Mouse (Mus musculus) intestine, postnatal 0 days (tissue): ENCODE measurements at regions not wholly inside any gene's neighbourhood (a gene's known extent, or its start where the extent isn't known, plus 50 kb on each side); places are given as distances from the start of the nearest gene placed in this dataset.
"Not testable (repeated sequence)": the region's sequence is repeated elsewhere in the genome, so short reads cannot be mapped to it uniquely, and the experiment has no call there.

Experiments
- ATAC-seq: fragments of 200-750 bp; cut with Nextera tagmentation; 2 replicates; pipeline ENCODE4 v1.8.0; 2017; ENCODE audit warnings: mild to moderate bottlenecking, moderate TSS enrichment, moderate library complexity
- H3K27ac ChIP-seq: fragments of 300-500 bp; sonication (generic); 2 replicates; pipeline ENCODE4 v1.5.1; 2014; ENCODE audit warnings: mild to moderate bottlenecking, low read depth, low read length, moderate library complexity
- H3K27me3 ChIP-seq: fragments of 300-500 bp; sonication (generic); replicated peaks from 2 replicates; pipeline ENCODE4 v1.6.1; 2014; ENCODE audit warnings: low read length, mixed read lengths; ENCODE audit not compliant: control insufficient read depth, insufficient read depth
- H3K36me3 ChIP-seq: fragments of 300-500 bp; sonication (generic); 2 replicates; pipeline ENCODE4 v1.6.1; 2014; ENCODE audit warnings: mild to moderate bottlenecking, moderate library complexity; ENCODE audit not compliant: control insufficient read depth, insufficient read depth
- H3K4me1 ChIP-seq: fragments of 300-500 bp; sonication (generic); replicated peaks from 2 replicates; pipeline ENCODE4 v1.6.1; 2014; ENCODE audit warnings: antibody characterized with exemption, low read length, mixed read lengths; ENCODE audit not compliant: control insufficient read depth, insufficient read depth
- H3K4me2 ChIP-seq: fragments of 300-500 bp; sonication (generic); replicated peaks from 2 replicates; pipeline ENCODE4 v1.6.1; 2014; ENCODE audit warnings: low read depth, mild to moderate bottlenecking, moderate library complexity
- H3K4me3 ChIP-seq: fragments of 300-500 bp; sonication (generic); 2 replicates; pipeline ENCODE4 v1.5.1; 2014; ENCODE audit warnings: low read depth, low read length
- H3K9ac ChIP-seq: fragments of 300-500 bp; sonication (generic); 2 replicates; pipeline ENCODE4 v1.6.1; 2014; ENCODE audit warnings: mild to moderate bottlenecking, low read depth, low read length
- H3K9me3 ChIP-seq: fragments of 300-500 bp; sonication (generic); 2 replicates; pipeline ENCODE4 v1.6.1; 2016; ENCODE audit warnings: mixed run types; ENCODE audit not compliant: control insufficient read depth
- CTCF ChIP-seq: sonication (generic); IDR thresholded peaks from 2 replicates; pipeline ENCODE4 v1.5.1; 2016; ENCODE audit warnings: low read depth, mild to moderate bottlenecking, control low read depth, antibody characterized with exemption, moderate library complexity
- WGBS: fragments of 180-500 bp; shearing (Covaris S2); extraction: QIAGEN DNeasy Blood & Tissue Kit; methylation state at CpG from one replicate; pipeline ENCODE4 v1.1.7; 2014; 5-methylcytosine and 5-hydroxymethylcytosine counted together

GRCm38 (mm10) chr1:113433701-113434100 is 1569.0 kb upstream of the Dsel start:
- no peaks in the 10 kb centered on the region for H3K36me3 ChIP-seq
- no peak overlapping the region for H3K27ac ChIP-seq
- no peaks in the 10 kb centered on the region for H3K9me3 ChIP-seq
- H3K27me3 ChIP-seq: no peaks in the 10 kb centered on the region
- 64% methylated on average over 1 of the region's 1 CpGs for whole genome bisulfite sequencing
- no peak for TF ChIP-seq CTCF
- ATAC-seq: no peak
- no peaks in the 10 kb centered on the region for H3K4me1 ChIP-seq
- H3K9ac ChIP-seq: no peak overlapping the region
- no peak overlapping the region for H3K4me2 ChIP-seq
- no peak overlapping the region for H3K4me3 ChIP-seq

- H3K9me3 ChIP-seq: no peaks in the 10 kb centered on the region
- no peaks in the 10 kb centered on the region for H3K4me1 ChIP-seq
- H3K9ac ChIP-seq: no peak overlapping the region
- no peaks in the 10 kb centered on the region for H3K36me3 ChIP-seq
- no peak overlapping the region for H3K4me3 ChIP-seq
- ATAC-seq: no peak
- no peak overlapping the region for H3K4me2 ChIP-seq
- no peaks in the 10 kb centered on the region for H3K27me3 ChIP-seq
- TF ChIP-seq CTCF: no peak
- H3K27ac ChIP-seq: no peak overlapping the region
Measured at GRCm38 (mm10) chr1:113431266-113431665, 1566.5 kb upstream of the Dsel start.

GRCm38 (mm10) chr1:113412858-113413257 is 1548.1 kb upstream of the Dsel start:
- 43% methylated on average over 3 of the region's 3 CpGs for WGBS
- no peak for TF ChIP-seq CTCF

GRCm38 (mm10) chr1:113395267-113395824 is 1530.6 kb upstream of the Dsel start:
- Histone ChIP-seq H3K9ac (no peak overlapping the region), H3K4me3 (no peak overlapping the region), H3K9me3 (no peaks in the 10 kb centered on the region), H3K36me3 (no peaks in the 10 kb centered on the region), H3K4me1 (no peaks in the 10 kb centered on the region), H3K27me3 (no peaks in the 10 kb centered on the region), H3K4me2 (no peak overlapping the region), H3K27ac (no peak overlapping the region)
- 74% methylated on average over 6 of the region's 6 CpGs for WGBS
- no peak for TF ChIP-seq CTCF
- ATAC-seq: no peak

More at GRCm38 (mm10) chr1:113412858-113413257, 1548.1 kb upstream of the Dsel start:
- Histone ChIP-seq H3K27me3 (no peaks in the 10 kb centered on the region), H3K9ac (no peak overlapping the region), H3K4me2 (no peak overlapping the region), H3K4me3 (no peak overlapping the region), H3K36me3 (no peaks in the 10 kb centered on the region), H3K9me3 (no peaks in the 10 kb centered on the region), H3K4me1 (no peaks in the 10 kb centered on the region), H3K27ac (no peak overlapping the region)
- ATAC-seq: peak; percentile 43; the same call in 1 of the 2 replicates

- H3K9me3 ChIP-seq, H3K27ac ChIP-seq, H3K4me1 ChIP-seq, H3K4me2 ChIP-seq, H3K27me3 ChIP-seq, H3K36me3 ChIP-seq, ATAC-seq, H3K9ac ChIP-seq, H3K4me3 ChIP-seq: not testable (repeated sequence)
- 87% methylated on average over 3 of the region's 3 CpGs for WGBS
Measured at GRCm38 (mm10) chr1:113394326-113394725, 1529.6 kb upstream of the Dsel start.

GRCm38 (mm10) chr1:113392962-113393361 is 1528.2 kb upstream of the Dsel start:
- TF ChIP-seq CTCF: no peak
- ATAC-seq: no peak
- Histone ChIP-seq H3K4me1 (no peaks in the 10 kb centered on the region), H3K4me2 (no peak overlapping the region), H3K36me3 (no peaks in the 10 kb centered on the region), H3K9ac (no peak overlapping the region), H3K27me3 (no peaks in the 10 kb centered on the region), H3K4me3 (no peak overlapping the region), H3K27ac (no peak overlapping the region), H3K9me3 (no peaks in the 10 kb centered on the region)

- no peak for ATAC-seq
- TF ChIP-seq CTCF: no peak
Measured at GRCm38 (mm10) chr1:113389920-113390319, 1525.2 kb upstream of the Dsel start.

More at GRCm38 (mm10) chr1:113389920-113390319, 1525.2 kb upstream of the Dsel start:
- Histone ChIP-seq H3K9me3 (no peaks in the 10 kb centered on the region), H3K4me1 (no peaks in the 10 kb centered on the region), H3K36me3 (no peaks in the 10 kb centered on the region), H3K4me2 (no peak overlapping the region), H3K4me3 (no peak overlapping the region), H3K27ac (no peak overlapping the region), H3K27me3 (no peaks in the 10 kb centered on the region), H3K9ac (no peak overlapping the region)
- 84% methylated on average over 2 of the region's 2 CpGs for WGBS
